Mouse (Mus musculus) G1E (cell line): ENCODE measurements around the gene Nle1.

Experiments
- CTCF ChIP-seq: IDR thresholded peaks from 2 replicates; pipeline ENCODE4 v1.5.1; 2012; ENCODE audit warnings: low read depth, low read length, inconsistent platforms, mixed read lengths
- GATA2 ChIP-seq: IDR thresholded peaks from 2 replicates; pipeline ENCODE4 v1.6.1; 2012; ENCODE audit warnings: low read depth, low read length, inconsistent platforms, borderline replicate concordance
- TAL1 ChIP-seq: conservative IDR thresholded peaks from 2 replicates; pipeline ENCODE4 v1.6.1; 2012; ENCODE audit warnings: low read depth, low read length, inconsistent platforms, mixed read lengths

GRCm38 (mm10) chr11:82863488-82863931, 44.7 kb downstream of the Nle1 start:
- no peak for TF ChIP-seq CTCF
- TF ChIP-seq TAL1 = no peak
- TF ChIP-seq GATA2 = no peak
